Mouse (Mus musculus) midbrain, embryonic 14.5 days (tissue): ENCODE data around the gene Fgf16. TPM values are rescaled to one million over a fixed set of nuclear protein-coding genes. Genes with fewer than 3 reads are reported as not detected.

Experiments used
- polyA plus RNA-seq: library from polyadenylated mRNA; unstranded; fragments of >200 nt; fragmentation: Nextera tagmentation; extraction: Ambion mirVana; gene quantifications from 2 replicates; pipeline ENCODE4 v1.2.1, GENCODE M21; 2014

The Fgf16 gene
- polyA plus RNA-seq, 1 experiment from 2014 or later = not detected

Other genes with a start within 250 kb of the Fgf16 start
- 235 and 271 TPM in 2 replicates for gene Atrx, start 165.1 kb downstream of the Fgf16 start, polyA plus RNA-seq
- 15.6 and 23.4 TPM in 2 replicates for gene Magt1, start 247.6 kb downstream of the Fgf16 start, polyA plus RNA-seq